Mouse (Mus musculus): ENCODE results near the gene Bst2. TPM values are rescaled to one million over a fixed set of nuclear protein-coding genes. Genes with fewer than 3 reads are reported as not detected.
A peak's percentile ranks its signal among the peaks of the same experiment; 100 is the strongest.

Bst2 gene
- polyA plus RNA-seq, 1 experiment, result 18.1 TPM

DNA sequence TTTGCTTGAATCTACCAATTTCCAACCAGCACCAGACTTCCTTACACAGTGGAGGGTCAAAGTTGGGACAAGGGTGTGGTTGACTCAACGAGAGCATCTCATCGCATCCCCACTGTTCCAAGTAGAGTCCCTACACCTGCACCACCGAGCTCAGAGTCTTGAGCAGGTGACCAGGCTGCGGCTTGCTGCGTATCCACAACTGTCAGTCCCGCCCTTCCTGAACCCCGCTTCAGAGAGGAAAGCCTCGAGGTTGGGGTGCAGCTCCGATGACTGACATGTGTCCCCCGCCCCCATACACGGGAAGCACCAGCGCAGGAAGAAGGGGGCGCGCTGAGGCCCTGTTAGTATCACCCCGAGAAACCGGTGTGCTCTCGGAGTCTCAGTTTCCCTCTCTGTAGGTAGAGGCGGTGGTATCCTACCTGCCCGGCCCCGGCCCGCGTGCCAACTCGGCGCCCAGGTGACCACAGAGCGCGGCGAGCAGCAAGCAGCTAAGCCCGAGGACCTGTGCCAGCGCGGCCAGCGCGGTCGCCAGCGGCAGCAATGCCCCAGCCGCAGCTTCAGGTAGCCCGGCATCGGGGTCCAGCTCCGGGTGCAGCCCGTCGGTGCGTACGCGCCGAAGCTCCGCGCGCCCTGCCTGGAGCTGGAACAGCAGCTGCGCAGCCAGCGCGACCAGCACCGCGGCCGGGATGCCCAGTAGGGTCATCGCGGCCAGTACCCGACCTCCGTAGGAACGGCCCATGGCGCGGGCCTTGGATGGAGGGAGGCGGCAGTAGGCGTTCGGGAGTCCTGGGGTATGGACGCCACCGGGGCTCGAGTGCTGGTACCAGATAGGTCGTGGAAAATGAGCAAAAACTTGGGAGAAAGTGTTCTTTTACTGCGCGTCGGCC lies 21.1 kb upstream of the Bst2 start, which contains the start of gene Tmem221:
TSS of gene Tmem221 (minus strand) at position 801 of the 887 bp plus-strand sequence.
- no peak for DNase-seq (ENCODE audit: low read depth)

DNA sequence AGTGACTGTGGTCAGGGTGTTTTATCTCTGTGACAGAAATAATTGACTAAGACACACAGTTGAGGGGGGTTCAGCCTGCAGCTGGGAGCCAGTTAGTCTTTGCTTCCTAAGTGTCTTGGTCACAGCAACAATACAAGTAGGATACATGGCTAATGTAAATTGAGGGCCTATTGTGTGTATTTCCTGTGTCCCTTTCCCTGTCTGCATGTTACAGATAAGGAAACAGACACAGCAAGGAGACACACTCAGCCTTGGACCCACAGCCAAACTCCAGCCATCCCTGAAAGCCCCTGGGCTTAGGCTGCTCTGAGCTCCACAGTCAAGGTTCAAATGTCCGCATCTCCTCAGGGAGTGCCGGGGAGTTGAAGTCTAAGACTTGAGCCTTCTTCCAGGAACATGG lies 17.4 kb upstream of the Bst2 start:
- TF ChIP-seq CTCF (IDR thresholded peaks at IDR 0.05; ENCODE audit: borderline replicate concordance, extremely low read depth, insufficient read depth, insufficient read length) (no peak), POLR2A (IDR thresholded peaks at IDR 0.05; ENCODE audit: borderline replicate concordance, extremely low read depth, insufficient read depth, insufficient read length, poor library complexity, severe bottlenecking) (no peak)
- DNase-seq (ENCODE audit: low read depth), result no peak

More for the DNA sequence above, 21.1 kb upstream of the Bst2 start, which contains the start of gene Tmem221:
- no peak for TF ChIP-seq CTCF (IDR thresholded peaks at IDR 0.05; ENCODE audit: borderline replicate concordance, extremely low read depth, insufficient read depth, insufficient read length)
- TF ChIP-seq POLR2A (IDR thresholded peaks at IDR 0.05; ENCODE audit: borderline replicate concordance, extremely low read depth, insufficient read depth, insufficient read length, poor library complexity, severe bottlenecking), result no peak

DNA sequence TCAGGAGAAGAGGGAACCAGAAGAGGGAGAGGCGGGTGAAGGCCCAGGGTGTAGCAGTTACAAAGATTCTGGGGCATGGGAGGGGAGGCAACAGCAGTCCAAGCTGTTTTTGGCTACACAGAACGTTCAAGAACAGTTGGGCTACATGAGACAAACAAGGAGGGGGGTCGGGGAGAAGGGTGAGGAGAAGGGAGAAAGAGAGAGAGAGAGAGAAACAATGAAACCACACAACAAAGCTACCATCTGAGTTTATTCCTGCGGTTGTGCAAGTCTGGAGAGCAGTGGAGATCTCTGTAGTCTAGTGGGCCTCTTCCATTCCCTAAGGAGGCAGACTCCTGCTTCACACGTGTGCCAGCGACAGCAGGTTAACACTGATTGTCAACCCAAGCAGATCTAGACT lies 16.7 kb upstream of the Bst2 start:
- no peak for DNase-seq (ENCODE audit: low read depth)
- no peak for TF ChIP-seq CTCF (IDR thresholded peaks at IDR 0.05; ENCODE audit: borderline replicate concordance, extremely low read depth, insufficient read depth, insufficient read length)
- no peak for TF ChIP-seq POLR2A (IDR thresholded peaks at IDR 0.05; ENCODE audit: borderline replicate concordance, extremely low read depth, insufficient read depth, insufficient read length, poor library complexity, severe bottlenecking)

DNA sequence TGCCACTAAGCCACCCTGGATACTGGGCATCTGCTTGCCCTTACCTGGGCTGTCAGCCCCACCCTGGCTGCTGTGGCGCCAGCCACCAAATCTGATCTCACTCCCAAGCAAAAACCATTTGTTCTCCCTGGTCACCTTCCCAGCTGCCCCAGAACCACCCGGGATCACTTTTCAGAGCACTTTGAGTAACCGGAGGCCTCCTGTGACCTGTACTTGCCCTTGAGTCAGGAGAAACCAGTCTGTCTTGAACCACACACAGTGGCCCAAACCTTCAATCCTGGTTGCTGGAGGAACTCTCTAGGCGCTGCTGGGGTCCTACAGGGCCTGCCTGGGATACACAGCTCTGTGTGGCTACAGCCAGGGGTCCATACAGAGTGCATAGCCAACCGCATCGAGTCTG lies 15.5 kb upstream of the Bst2 start:
- TF ChIP-seq CTCF (IDR thresholded peaks at IDR 0.05; ENCODE audit: borderline replicate concordance, extremely low read depth, insufficient read depth, insufficient read length) (no peak), POLR2A (IDR thresholded peaks at IDR 0.05; ENCODE audit: borderline replicate concordance, extremely low read depth, insufficient read depth, insufficient read length, poor library complexity, severe bottlenecking) (no peak)
- no peak for DNase-seq (ENCODE audit: low read depth)

DNA sequence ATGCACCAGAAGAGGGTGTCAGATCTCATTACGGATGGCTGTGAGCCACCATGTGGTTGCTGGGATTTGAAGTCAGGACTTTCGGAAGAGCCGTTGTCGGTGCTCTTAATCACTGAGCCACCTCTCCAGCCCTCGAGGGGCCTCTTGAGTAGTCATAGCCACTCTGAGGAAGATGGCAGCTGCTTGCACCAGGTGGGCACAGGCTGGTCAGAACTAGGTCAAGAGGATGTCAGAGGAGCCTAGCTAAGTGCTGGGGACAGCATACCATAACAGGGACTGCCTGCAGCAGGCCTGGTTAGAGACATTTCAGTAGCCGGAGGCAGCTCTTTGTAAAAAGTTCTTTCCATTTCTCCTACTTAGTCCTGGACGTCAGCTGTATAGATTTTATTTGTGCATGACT lies 13.5 kb upstream of the Bst2 start:
- TF ChIP-seq CTCF (IDR thresholded peaks at IDR 0.05; ENCODE audit: borderline replicate concordance, extremely low read depth, insufficient read depth, insufficient read length) (no peak), POLR2A (IDR thresholded peaks at IDR 0.05; ENCODE audit: borderline replicate concordance, extremely low read depth, insufficient read depth, insufficient read length, poor library complexity, severe bottlenecking) (no peak)

DNA sequence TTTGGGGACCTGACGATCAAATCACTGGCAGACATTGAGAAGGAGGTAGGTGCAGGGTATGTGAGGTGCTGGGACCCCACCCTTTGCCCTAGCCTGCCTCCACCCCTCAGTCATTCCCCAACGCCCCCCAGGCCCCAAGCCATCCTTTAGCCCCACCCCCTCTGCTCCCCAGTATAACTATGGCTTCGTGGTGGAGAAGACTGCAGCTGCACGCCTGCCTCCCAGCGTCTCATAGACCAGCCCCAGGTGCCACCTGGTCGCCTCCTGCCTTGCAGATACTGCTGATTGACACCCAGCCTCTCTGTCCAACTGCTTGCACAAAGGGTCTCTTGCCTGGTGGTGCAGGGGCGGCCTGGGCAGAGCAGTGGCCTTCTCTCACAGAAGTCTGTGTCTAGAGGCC lies 10.3 kb upstream of the Bst2 start:
- TF ChIP-seq POLR2A (IDR thresholded peaks at IDR 0.05; ENCODE audit: borderline replicate concordance, extremely low read depth, insufficient read depth, insufficient read length, poor library complexity, severe bottlenecking) (no peak), CTCF (IDR thresholded peaks at IDR 0.05; ENCODE audit: borderline replicate concordance, extremely low read depth, insufficient read depth, insufficient read length) (no peak)

More for the DNA sequence above, 13.5 kb upstream of the Bst2 start:
- DNase-seq (ENCODE audit: low read depth), result no peak

DNA sequence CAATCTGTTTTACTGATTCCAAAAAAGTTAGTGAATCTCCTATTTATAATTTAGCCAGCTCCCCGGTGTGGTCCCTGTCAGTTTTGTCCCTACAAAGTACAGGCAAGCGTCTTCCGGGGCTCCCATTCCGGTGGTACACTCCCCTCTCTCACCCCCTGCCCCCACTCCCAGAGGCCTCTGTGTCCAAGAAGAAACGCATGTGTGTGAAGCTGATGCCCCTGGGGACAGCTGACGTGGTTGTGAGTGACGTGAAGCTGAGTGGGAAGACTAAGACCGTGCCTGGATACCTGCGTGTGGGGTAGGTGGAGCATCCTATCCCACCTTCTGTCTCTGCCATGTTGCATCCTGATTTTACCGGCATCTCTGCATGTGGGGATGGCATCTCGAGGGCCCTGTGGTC lies 7.8 kb upstream of the Bst2 start:
- DNase-seq (ENCODE audit: low read depth), result no peak
- TF ChIP-seq POLR2A (IDR thresholded peaks at IDR 0.05; ENCODE audit: borderline replicate concordance, extremely low read depth, insufficient read depth, insufficient read length, poor library complexity, severe bottlenecking) (no peak), CTCF (IDR thresholded peaks at IDR 0.05; ENCODE audit: borderline replicate concordance, extremely low read depth, insufficient read depth, insufficient read length) (no peak)

More for the DNA sequence above, 10.3 kb upstream of the Bst2 start:
- no peak for DNase-seq (ENCODE audit: low read depth)

DNA sequence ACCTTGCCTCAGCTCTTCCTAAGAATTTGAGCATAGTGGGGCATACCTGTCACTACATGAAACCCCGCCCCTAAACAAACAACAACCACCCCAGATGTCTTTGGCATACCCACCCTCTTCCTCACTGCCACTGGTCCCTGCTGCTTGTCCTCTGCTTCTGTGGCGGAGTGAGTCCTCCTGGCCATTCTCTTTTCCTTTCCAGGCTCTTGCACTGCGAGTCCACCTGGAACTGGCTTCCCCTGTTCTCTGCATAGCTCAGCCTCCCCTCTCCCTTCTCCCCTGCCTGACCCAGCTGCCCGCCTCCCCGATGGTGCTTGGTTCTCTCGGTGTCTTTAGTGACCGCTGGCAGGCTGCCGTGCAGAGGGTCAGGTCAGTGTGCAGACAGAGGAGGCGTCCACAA lies 6.5 kb upstream of the Bst2 start:
- TF ChIP-seq CTCF (IDR thresholded peaks at IDR 0.05; ENCODE audit: borderline replicate concordance, extremely low read depth, insufficient read depth, insufficient read length), result no peak
- TF ChIP-seq POLR2A (IDR thresholded peaks at IDR 0.05; ENCODE audit: borderline replicate concordance, extremely low read depth, insufficient read depth, insufficient read length, poor library complexity, severe bottlenecking), result no peak
- DNase-seq (ENCODE audit: low read depth), result no peak

DNA sequence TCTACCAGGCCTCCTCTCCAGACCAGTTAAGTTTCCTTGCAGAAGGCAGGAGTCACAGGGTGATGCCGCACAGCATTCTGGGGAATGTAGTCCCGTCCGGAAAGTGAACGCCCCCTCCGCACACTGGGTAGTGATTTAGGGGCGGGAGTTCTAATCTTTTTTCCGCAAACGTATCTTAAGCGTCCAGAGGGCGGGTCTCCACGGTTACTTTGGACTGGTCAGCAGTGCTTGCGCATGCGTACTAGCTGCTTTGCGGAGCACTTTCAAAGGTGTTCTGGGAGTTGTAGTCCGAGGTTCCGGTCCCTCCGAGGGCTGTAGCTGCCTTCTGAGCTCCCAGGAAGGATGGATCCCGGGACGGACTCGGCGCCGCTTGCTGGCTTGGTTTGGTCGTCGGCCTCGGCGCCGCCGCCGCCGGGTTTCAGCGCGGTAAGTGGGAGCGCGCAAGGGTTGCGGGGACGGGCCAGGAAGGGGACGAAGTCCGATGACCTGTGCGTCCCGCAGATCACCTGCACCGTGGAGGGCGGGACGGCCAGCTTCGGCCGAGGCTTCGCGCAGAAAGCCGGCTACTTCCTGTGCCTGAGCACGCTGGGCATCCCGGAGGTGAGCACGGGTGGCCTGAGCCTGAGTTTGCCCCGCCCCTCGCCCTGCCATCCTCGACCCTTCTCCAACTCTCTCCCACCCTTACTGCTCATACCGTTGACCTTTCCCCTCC lies 5.5 kb upstream of the Bst2 start, which contains the start of gene Mvb12a:
TSS of gene Mvb12a (plus strand) at position 291 of the 712 bp plus-strand sequence.
- TF ChIP-seq CTCF (IDR thresholded peaks at IDR 0.05; ENCODE audit: borderline replicate concordance, extremely low read depth, insufficient read depth, insufficient read length), result no peak
- TF ChIP-seq POLR2A (IDR thresholded peaks at IDR 0.05; ENCODE audit: borderline replicate concordance, extremely low read depth, insufficient read depth, insufficient read length, poor library complexity, severe bottlenecking), result 0 out of 2 replicates have a peak, but pooled peaks have one; percentile 23
- DNase-seq (ENCODE audit: low read depth), result peak; percentile 100

DNA sequence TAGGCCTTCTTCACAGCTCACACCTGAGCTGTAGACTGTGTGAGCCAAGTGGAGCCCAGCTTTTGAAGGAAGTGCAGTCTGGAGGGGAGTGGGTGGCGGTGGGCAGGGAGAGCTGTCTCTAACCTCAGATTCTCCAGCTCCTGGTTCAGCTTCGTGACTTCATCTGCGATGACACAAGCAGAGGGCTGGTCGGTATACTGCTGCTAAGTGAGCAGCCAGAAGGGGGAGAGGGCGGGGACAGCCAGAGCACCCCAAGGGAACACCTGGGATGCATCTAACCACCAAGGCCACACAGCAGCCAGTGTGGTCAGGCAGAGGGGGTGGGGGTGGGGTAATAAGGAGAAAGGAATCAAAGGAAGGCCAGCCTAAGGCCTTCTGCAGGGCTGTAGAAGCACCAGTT lies 1.6 kb downstream of the Bst2 start:
- no peak for DNase-seq (ENCODE audit: low read depth)

DNA sequence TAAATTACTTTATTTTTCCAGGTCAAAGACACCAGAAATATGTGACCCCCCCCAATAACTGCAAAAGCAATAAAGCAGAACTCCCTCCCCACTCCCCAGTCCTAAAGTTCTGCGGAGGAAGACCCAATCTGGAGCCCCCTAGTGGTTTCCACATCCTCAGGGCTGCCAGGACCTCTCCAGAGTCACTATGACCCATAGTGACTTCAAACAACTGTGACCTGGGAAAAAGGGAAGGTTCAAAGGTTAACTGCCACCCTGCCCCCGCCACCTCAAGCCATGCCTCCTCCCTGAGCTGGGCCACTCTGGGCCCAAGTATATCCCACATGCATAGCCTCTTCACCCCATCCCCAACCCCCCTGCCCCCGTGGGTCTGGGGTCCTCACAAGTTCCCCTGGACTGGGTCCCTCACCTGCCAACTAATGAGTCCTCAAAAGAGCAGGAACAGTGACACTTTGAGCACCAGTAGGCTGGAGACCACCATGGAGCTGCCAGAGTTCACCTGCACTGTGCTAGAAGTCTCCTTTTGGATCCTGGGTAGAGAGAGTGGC lies 2.9 kb downstream of the Bst2 start:
- no peak for DNase-seq (ENCODE audit: low read depth)
- TF ChIP-seq CTCF (IDR thresholded peaks at IDR 0.05; ENCODE audit: borderline replicate concordance, extremely low read depth, insufficient read depth, insufficient read length) (peak; percentile 19; the same call in 1 of the 2 replicates), POLR2A (IDR thresholded peaks at IDR 0.05; ENCODE audit: borderline replicate concordance, extremely low read depth, insufficient read depth, insufficient read length, poor library complexity, severe bottlenecking) (no peak)

More for the DNA sequence above, 1.6 kb downstream of the Bst2 start:
- TF ChIP-seq POLR2A (IDR thresholded peaks at IDR 0.05; ENCODE audit: borderline replicate concordance, extremely low read depth, insufficient read depth, insufficient read length, poor library complexity, severe bottlenecking), result no peak

All from brain, embryonic 14.5 days (tissue).